Mouse (Mus musculus) kidney, postnatal 14 days (tissue): ENCODE data around the gene Wnt9a.
"Not testable (repeated sequence)": the region's sequence is repeated elsewhere in the genome, so short reads cannot be mapped to it uniquely, and the experiment has no call there.

Experiments
- DNase-seq: peaks from one replicate; pipeline ENCODE4 v3.0.0; 2022; ENCODE audit warnings: mixed read lengths

Gene Wnt9a

DNA sequence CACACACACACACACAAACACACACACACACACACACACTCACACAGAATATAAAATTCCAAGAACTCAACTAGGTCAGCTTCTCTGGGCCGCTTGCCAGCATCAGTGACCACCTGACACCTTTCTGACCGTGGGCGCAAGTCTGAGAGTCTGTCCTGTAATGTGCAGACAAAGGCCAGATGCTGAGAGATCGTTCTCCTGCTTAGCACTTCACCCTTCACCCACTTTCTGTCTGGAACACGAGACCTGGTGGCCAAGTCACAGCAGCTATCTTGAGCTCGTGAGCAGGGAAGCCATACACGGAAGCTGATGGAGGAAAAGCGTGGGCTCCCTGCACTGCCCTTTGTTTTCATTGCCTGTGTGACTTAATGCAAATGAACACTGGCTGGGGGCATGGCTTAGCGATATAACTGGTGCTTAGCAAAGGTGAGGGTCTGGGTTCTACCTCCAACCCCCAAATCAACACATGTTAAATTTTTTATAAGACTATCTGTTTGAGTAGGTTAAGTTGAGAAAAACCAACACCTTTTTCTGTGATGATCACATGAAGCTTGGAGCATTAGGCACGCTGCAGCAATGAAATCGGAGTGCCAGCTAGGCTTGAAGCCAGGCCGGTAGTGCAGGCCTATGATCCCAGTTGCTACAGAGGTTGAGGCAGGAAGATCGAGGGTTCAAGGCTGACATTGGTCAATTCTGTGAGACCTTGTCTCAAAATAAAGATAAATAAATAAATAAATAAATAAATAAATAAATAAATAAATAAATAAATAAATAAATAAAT, 31.4 kb downstream of the Wnt9a start:
- peak; percentile 80 for DNase-seq

DNA sequence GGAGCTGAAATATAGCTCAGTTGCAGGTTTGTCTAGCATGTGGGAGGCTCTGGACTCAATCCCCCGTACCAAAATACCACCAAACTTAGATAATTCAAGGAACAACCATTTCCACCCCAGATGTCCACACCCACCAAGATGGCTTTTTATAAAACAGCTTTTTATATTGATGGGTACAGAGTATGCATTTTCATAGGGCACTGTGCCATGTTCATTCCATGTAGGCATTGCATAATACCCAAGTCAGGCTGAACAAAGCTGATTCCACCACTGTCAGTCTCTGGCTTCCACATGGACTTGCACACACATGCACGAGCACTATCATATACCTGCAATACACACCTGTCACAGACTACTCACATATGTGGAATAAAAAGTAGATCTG, 32.0 kb downstream of the Wnt9a start:
- DNase-seq, result no peak

DNA sequence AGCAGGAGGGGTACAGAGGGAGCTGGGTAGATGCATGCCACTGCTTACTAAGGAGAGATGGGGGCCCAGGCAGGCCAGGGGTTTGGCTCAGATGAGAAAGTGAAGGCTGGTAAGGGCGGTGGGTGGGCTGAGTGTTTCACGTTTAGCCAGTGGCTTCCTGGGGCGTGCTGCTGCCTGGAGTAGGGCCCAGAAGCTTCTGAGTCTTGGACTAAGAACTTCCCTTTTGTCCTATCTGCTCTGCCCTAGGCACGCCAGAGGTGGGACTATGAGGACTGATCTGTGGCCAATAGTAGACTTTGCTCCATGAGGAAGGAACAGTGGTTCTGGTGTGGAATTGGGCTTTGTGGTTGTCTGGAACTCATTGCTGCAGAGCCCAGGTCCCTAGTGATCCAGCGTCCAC, 36.2 kb downstream of the Wnt9a start:
- DNase-seq, result no peak

DNA sequence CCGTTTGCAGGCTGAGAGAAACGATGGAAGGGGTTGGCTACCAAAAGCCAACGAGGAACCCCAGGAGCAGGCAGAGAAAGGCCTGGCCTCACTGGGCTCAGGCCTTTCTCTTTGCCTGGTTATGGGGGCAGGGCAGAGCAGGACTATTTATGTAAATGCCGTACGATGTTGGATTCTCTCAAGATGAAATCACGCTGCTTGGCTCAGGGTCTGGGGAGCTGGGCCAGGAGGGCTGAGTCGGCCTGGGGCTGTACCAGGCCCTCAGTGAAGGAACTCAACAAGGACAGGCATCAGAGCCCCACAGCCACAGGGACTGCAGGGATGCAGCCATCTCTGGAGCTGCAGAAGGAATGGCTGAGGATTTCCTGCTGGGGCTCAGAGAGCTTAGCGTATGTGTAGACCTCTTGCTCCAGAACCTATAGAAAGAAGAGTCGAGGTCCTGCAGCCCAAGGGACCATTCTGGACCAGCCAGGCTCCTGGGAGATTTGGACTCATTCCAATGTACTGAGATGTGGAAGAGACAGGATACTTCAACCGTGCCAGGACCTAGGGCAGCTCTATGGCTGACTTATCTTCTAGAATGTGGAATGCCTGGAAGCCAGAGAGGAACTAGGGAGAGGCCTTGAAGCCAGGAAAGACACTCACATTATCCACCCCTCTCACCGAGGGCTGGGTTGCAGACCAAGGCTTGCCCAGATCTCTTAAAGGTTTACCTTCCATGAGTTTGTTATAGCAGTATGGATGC, 39.6 kb downstream of the Wnt9a start:
- DNase-seq, result no peak

DNA sequence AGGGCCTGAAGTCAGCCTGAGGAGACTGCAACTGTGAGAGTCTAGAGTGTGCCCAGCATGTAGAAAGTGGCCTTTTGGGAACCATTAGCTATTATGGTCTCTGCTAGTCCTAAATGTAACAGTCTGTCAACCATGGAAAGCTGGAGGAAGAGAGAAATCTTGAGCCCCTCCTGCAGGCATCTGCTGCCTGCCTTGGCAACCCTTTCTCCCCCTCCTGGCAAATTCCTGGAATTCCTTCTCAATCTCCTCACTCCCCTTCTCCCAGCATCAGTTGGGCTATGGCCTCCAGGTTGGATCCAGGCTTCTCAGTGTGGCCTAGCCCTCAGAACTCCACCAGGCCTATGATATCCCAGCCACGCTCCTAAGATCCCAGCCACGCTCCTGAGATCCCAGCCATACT, 43.6 kb downstream of the Wnt9a start:
- no peak for DNase-seq

DNA sequence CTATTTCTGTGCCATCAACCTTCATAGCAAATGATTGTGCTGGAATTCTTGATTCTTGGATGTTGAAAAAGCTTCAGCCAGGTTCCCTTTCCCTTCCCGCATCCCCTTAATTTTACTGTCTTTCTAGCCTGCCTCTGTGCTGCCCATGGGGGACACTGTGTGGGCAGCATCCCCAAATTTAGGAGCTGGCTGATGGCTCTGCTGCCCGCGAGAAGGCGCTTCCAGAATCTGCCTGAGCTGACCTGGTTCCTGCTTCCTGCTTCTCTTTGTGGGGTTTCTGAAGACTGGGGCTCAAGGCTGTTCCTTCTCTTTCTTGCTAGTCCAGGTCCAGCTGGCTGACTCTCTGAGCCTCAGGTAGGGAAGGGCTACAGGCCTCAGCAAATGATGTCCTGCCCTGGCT, 48.1 kb downstream of the Wnt9a start:
- DNase-seq, result no peak

DNA sequence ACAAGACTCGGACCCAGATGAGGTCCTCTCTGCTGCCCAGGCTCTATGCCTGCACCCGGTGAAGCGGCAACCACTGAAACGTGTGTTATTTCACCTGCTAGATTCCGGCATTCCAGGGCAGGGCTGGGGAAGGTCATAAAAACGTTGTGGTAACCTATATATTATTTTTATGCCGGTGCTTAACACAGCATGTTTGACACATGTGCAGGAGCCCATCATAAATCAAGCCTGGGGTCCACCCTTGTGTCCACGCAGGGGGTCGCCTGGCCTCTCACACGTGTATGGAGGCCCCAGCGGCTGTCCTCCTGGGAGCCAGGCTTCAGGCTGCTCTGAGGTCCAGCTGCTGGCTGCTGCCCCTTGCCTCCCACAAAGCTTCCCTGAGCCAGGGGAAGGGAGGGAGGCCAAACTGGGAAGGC, 50.2 kb downstream of the Wnt9a start:
- DNase-seq, result no peak

DNA sequence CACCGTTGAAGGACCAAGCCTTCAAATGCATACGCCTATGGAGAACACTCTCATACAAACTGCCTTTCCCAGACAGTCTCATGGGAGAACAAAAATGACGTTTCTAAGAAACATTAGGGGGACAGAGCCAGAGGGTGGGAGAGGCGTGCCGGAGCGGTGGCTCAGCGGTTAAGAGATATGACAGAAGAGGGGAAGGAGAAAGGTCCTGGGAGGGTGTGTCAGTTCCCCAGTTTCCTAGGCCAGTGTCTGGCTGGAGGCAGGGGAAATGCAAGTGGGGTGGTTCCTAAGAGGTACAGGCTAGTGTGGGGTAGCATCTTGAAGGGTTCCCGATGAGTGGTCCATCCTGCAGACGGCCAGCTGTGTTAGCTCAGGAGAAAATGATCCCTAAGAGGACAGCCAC, 54.6 kb downstream of the Wnt9a start:
- no peak for DNase-seq

DNA sequence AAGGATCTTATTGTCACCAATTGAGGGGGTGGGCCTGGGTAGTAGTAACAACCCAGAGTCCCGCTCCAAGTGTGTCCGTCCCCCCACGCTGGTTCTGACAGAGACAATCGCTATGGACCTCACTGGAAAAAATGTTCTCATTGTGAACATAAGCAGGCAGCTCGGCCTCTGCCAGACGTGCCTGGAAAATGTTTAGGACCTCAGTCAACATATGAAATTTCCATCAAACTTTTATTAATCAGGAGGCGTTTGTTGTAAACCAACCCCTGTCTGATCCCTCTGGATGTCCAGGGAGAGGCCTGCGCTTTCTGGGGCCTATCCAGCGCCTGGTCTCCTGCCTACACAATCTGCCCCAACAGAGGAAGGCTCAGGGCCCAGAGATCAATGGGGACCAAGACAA, 57.3 kb downstream of the Wnt9a start:
- DNase-seq, result no peak

DNA sequence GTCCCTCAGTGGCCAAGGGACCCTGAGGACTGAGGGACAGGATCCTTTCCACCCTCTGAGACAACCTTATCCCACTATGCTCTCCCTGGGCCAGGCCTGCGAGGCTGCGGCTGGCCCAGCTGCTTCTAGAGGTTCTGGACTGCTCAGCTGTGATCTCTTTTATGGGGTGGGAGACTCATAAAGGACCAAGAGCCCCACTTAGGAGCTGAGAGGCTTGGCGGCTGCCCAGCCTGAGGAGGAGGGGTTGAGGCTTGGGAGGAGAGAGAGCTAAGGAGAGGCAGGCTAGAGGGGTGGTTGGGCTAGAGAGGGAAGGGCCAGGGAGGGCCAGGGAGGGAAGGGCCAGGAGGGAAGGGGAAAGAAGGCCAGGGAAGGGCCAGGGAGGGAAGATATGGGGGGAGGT, 57.7 kb downstream of the Wnt9a start:
- DNase-seq, result no peak

DNA sequence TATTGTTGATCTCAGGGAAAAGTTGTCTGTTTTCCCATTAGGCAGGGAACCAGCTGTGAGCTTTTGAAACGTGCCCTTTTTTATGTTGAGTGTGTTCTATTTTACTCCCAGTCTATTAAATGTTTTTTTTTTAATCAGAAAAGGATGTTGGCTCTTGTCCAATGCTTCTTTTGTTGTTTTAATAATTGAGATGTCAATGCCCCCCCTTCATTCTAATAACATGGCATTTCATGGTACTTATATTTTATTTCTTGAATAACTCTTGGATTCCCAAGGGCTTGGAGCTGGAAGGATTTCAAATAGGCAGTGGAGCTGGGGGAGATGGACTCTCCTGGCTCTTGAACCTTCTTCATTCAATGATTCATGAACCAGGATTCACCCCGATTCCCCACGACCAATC, 59.3 kb downstream of the Wnt9a start:
- DNase-seq, result no peak

DNA sequence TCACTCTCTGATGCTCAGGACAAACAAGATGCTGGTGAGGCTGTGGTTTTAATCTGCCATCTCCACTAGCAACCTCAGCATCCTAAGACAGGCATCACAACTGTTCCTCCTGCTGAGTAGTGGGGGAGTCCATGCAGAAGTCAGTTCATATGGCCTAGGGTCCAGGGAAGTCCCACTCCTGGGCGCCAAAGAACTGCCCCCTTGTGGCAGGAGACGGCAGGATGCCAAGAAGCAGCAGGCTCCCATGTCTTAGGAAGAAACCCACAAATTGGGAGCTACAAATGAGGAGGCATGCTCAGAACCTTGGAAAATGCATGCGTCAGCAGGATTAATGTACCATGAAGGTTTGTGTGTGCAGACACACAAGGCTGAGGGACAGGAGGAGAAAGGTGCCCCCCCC, 59.9 kb downstream of the Wnt9a start:
- DNase-seq, result peak; percentile 37

DNA sequence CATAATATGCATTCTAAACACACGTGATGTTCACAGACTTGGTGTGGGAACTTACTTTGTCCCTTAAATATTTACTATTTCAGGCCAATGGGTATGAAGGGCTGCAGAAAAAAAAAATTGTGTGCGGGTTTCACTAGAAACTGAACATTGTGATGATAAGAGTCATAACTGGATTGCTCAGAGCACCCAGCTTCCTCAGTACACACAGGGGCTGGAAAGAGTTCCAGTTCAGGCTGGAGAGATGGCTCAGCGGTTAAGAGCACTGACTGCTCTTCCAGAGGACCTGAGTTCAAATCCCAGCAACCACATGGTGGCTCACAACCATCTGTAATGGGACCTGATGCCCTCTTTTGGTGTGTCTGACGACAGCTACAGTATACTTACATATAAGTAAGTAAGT, 61.2 kb downstream of the Wnt9a start:
- DNase-seq, result not testable (repeated sequence)

DNA sequence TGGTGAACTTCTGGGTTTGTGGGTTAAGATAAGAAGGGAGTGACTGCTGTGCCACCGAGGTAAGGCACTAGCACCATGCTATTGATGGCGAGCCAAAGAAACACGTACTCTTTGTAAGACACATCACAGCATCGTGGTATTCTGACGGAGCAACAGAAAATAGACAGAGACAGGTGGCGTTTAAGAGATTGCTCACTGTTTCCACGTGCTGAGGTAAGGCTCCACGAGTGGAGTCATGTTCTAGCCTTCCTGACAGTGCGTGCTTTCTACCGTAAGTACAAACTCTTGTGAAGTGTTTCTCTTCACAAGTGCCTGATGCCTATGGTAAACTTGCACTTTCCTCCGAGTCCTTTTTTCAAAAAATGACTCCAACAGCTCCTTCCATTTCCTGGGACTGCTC, 63.1 kb downstream of the Wnt9a start:
- DNase-seq, result no peak

DNA sequence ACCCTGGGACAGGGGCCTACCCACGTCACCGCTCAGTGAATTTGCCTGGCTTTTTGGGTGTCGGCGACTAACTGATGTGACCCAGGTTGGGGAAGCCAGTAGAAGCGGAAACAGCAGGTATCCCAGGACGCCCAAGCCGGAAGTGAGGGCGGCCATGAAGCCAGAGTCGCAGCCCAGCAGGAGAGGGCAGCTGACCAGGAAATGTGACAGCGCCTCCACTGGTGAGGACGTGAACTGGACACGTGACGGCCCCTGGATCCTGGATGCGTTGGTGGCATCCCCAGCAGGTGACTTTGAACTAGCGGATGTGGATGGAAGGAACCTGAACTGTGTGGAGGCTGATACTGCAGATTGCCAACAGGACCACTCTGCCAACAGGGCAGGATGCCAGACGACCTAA, 68.7 kb downstream of the Wnt9a start, which contains the start of gene Prss38:
TSS of gene Prss38 (minus strand) at position 183 of the 400 bp plus-strand sequence.
- DNase-seq, result no peak

DNA sequence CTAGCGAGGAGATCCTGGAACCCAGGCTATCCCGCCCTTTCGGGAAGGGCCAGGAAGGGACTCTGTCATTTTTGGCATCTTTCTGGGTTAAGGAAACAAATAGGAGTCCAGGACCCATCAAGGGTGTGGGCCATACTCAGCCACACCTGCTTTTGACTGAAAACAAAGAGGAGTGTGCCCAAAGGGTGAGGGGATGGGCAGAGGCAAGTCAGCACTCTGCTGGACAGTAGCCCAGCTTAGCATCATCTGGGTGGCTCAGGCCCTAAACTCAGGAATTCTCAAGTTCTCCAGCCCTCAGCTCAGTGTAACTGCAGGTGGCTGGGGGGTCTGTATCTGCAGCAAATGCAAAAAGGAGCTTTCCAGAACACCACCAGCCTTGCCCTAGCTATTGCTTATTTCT, 71.3 kb downstream of the Wnt9a start:
- DNase-seq, result no peak

DNA sequence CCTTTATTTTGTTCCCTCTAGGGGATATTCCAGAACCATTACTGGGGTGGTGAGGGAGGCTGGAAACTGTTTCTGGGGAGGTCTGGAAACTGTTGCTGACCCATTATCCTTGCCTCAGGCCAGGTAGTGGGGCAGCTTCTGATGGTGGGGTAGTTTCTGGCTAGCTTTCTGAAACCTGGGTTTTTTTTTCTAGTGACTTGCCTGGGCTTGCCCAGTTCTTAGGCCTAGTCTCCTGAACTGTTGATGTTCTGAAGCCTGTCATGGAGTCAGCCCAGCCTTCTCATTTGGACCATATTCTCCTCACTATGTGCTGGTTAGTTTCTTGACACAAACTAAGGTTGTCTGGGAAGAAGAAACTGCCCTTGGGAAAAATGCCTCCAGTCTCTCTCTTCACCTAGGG, 72.8 kb downstream of the Wnt9a start:
- DNase-seq, result no peak
